ENCODE assay signal across 22 mouse cellular contexts in genomic region chr1:87632163-87632562, GRCm38 (mm10). TPM values are rescaled to one million over a fixed set of nuclear protein-coding genes. Genes with fewer than 3 reads are reported as not detected.
DNase-seq lines count a peak whose midpoint lies in the region; ATAC-seq lines count a peak whose summit lies in the region.
"Had no signal": no experiment of that assay in that cellular context is flagged by ENCODE, and none has a peak within 500 bp of the region (broad histone marks: within the 10 kb centered on the region; RNA-seq: fewer than 3 reads in every experiment).

No protein-coding gene starts in this region.

- no peak overlapping the region for H3K9ac ChIP-seq in liver, embryonic 15.5 days
- no peak overlapping the region for H3K9ac ChIP-seq in kidney, embryonic 14.5 days (ENCODE audit: low read depth, low read length)
- H3K9ac ChIP-seq: embryonic facial prominence, embryonic 13.5 days; limb, embryonic 15.5 days; midbrain, embryonic 13.5 days had no signal

- ATAC-seq in liver, embryonic 15.5 days (ENCODE audit: insufficient read depth), result peak; percentile 30
- 0 out of 2 replicates have a peak, but pooled peaks have one; percentile 20 for ATAC-seq in monocyte, adult 5-6 weeks (replicated peaks; ENCODE audit: insufficient number of reproducible peaks, low FRiP score, low TSS enrichment, poor library complexity, severe bottlenecking)
- no peak for ATAC-seq in kidney, embryonic 14.5 days (ENCODE audit: low FRiP score, low TSS enrichment)
- ATAC-seq: CD4-positive, CD25-positive, alpha-beta regulatory T cell, adult 4 months; forebrain, embryonic 16.5 days; midbrain, embryonic 13.5 days had no signal

- H3K27ac ChIP-seq in liver, embryonic 15.5 days (replicated peaks), result peak overlapping the region; percentile 73
- no peak overlapping the region for H3K27ac ChIP-seq in kidney, embryonic 14.5 days (ENCODE audit: low read depth, low read length)
- H3K27ac ChIP-seq: embryonic facial prominence, embryonic 13.5 days; hindbrain, embryonic 10.5 days; limb, embryonic 15.5 days; midbrain, embryonic 13.5 days had no signal

- no peak overlapping the region for H3K4me3 ChIP-seq in liver, embryonic 15.5 days (replicated peaks)
- no peak overlapping the region for H3K4me3 ChIP-seq in kidney, embryonic 14.5 days (ENCODE audit: low read length)
- H3K4me3 ChIP-seq: embryonic facial prominence, embryonic 13.5 days; hindbrain, embryonic 10.5 days; limb, embryonic 15.5 days; midbrain, embryonic 13.5 days; myocyte had no signal

- DNase-seq in B cell, adult 2 months, result peak; percentile 61 to 64
- DNase-seq in brain, adult 2 months (ENCODE audit: low read depth, low spot score), result peak; percentile 21
- DNase-seq in retina, postnatal 1 day, result no peak
- no peak for DNase-seq in kidney, postnatal 36 days
- DNase-seq: adrenal gland, postnatal 10 days; cerebellum, adult 8-10 months; heart, adult 11 months; kidney, adult 2 months; lung, postnatal 10 days; right cerebral cortex, adult 18-20 months; spleen, adult 18-20 months; thymus, postnatal 25 days had no signal

- 0 out of 2 replicates have a peak, but pooled peaks cover 3% of the 10 kb centered on the region for H3K36me3 ChIP-seq in liver, embryonic 15.5 days (replicated peaks)
- no peaks in the 10 kb centered on the region for H3K36me3 ChIP-seq in kidney, embryonic 14.5 days (ENCODE audit: control insufficient read depth, insufficient read depth, low read length)
- H3K36me3 ChIP-seq: embryonic facial prominence, embryonic 13.5 days; hindbrain, embryonic 10.5 days; limb, embryonic 15.5 days; midbrain, embryonic 13.5 days had no signal

- no peaks in the 10 kb centered on the region for H3K27me3 ChIP-seq in liver, embryonic 15.5 days
- no peaks in the 10 kb centered on the region for H3K27me3 ChIP-seq in kidney, embryonic 14.5 days (ENCODE audit: control insufficient read depth, insufficient read depth, low read length)
- H3K27me3 ChIP-seq: embryonic facial prominence, embryonic 13.5 days; limb, embryonic 15.5 days; midbrain, embryonic 13.5 days had no signal

- 17% methylated on average over 6 of the region's 6 CpGs for WGBS in liver, embryonic 15.5 days (ENCODE audit: insufficient replicate concordance)
- WGBS in kidney, embryonic 14.5 days, result 73% methylated on average over 6 of the region's 6 CpGs

- no peaks in the 10 kb centered on the region for H3K9me3 ChIP-seq in liver, embryonic 15.5 days (replicated peaks)
- no peaks in the 10 kb centered on the region for H3K9me3 ChIP-seq in kidney, embryonic 14.5 days (ENCODE audit: control insufficient read depth, low read length)
- H3K9me3 ChIP-seq: embryonic facial prominence, embryonic 13.5 days; hindbrain, embryonic 10.5 days; limb, embryonic 15.5 days; midbrain, embryonic 13.5 days had no signal

- H3K4me2 ChIP-seq in liver, embryonic 15.5 days, result peak overlapping the region; percentile 29
- no peak overlapping the region for H3K4me2 ChIP-seq in kidney, embryonic 14.5 days (replicated peaks; ENCODE audit: low read depth, low read length)
- H3K4me2 ChIP-seq: embryonic facial prominence, embryonic 13.5 days; limb, embryonic 15.5 days; midbrain, embryonic 13.5 days had no signal

- H3K4me1 ChIP-seq in liver, embryonic 15.5 days (replicated peaks), result peaks cover 75% of the 10 kb centered on the region
- H3K4me1 ChIP-seq in kidney, embryonic 14.5 days (ENCODE audit: control insufficient read depth, insufficient read depth, low read length), result no peaks in the 10 kb centered on the region
- H3K4me1 ChIP-seq: limb, embryonic 15.5 days; midbrain, embryonic 13.5 days had no signal

RNA-seq across cellular contexts. Expression of gene Inpp5d, which starts 12.1 kb away (rescaled TPM):
- polyA plus RNA-seq in liver, embryonic 15.5 days (2015; fragmentation: Nextera tagmentation; extraction: Ambion mirVana), result 10.9 and 13.4 TPM in 2 replicates
- 146 to 215 TPM (median 169 TPM) in 3 replicates for total RNA-seq in monocyte, adult 5-6 weeks (2017)
- 3.6 and 7.5 TPM in 2 replicates for polyA plus RNA-seq in kidney, embryonic 14.5 days (2014; fragmentation: Nextera tagmentation; extraction: Ambion mirVana)

RNA-seq across cellular contexts. Expression of gene Ngef, which starts 58.5 kb away (rescaled TPM):
- 6.6 and 9.1 TPM in 2 replicates for polyA plus RNA-seq in liver, embryonic 15.5 days (2015; fragmentation: Nextera tagmentation; extraction: Ambion mirVana)
- total RNA-seq in monocyte, adult 5-6 weeks (2017), result not detected in 3 replicates
- 0.96 and 1.5 TPM in 2 replicates for polyA plus RNA-seq in kidney, embryonic 14.5 days (2014; fragmentation: Nextera tagmentation; extraction: Ambion mirVana)
- polyA plus RNA-seq: CD4-positive, CD25-positive, alpha-beta regulatory T cell, adult 4 months had no signal

Comparison
In these comparisons a context has a peak if more than half of its experiments do, and no peak if none do; other contexts are left out.
1. DNase-seq: peak in B cell, adult 2 months (2 of 2) and brain, adult 2 months (single experiment); none in retina, postnatal 1 day (single experiment) and kidney, postnatal 36 days (0 of 2).